Mouse (Mus musculus) heart, postnatal 25 days (tissue): Measurements from ENCODE around the gene Slc39a11. TPM values are rescaled to one million over a fixed set of nuclear protein-coding genes. Genes with fewer than 3 reads are reported as not detected.
"Not testable (repeated sequence)": the region's sequence is repeated elsewhere in the genome, so short reads cannot be mapped to it uniquely, and the experiment has no call there.

Source experiments
- DNase-seq: peaks from one replicate; pipeline ENCODE4 v3.0.0; 2022; ENCODE audit warnings: low spot score
- intact Hi-C: fragments of 180-260 bp; cut with DNase I; formaldehyde crosslinking; loops from one replicate; pipeline ENCODE4 v1.15.1; 2025
- total RNA-seq, 2 experiments: library from RNA; stranded (reverse); gene quantifications; 2 replicates each; pipeline ENCODE4 v1.2.3; 2021

The Slc39a11 gene
- total RNA-seq, 2 experiments from 2014 or later = 2.7 to 3.8 TPM

DNA sequence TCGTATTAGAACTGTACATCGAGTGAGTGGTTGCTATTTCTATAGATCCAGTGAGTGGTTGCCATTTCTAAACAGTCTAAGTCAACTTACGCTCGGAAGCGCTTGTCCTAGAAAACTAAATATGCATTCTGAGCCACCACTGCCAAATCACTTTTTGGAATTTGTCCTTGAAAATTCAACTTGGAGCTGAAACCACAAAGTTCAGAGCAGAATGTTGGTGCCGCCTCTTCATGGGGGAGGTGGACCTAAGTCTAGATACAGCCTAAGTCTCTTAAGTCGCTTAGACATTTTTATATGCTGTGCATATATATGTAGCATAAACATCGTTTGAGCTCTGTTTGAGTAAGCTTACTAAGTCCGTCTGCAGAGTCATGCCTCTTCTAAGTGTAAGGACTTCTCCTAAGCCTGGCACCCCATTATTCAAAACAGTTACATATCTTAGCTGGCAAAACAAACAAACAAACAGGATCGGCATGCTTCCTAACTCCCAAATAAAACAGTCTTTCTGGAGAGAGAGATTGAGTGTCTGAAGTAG, 38.7 kb downstream of the Slc39a11 start:
- no peak for DNase-seq
- intact Hi-C loops = no loop called here

DNA sequence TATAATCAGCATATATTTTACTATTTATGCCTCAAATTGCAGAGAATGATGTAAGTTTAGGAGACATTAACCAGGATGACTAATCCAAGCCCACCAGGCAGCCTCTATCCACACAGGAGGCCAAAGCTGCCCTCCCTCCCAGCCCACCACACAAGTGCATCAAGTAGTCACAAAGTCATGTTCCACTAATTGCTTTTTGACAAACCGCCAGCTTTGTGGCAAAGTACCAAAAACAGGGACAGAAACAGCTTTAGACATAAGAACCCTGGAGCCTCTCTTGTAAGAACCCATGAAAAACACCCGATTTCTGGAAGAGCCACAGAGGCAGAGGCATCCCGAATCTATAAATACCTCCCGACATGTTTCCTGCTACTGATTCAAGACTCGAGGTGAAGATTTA, 39.6 kb downstream of the Slc39a11 start:
- intact Hi-C loops = no loop called here
- no peak for DNase-seq

DNA sequence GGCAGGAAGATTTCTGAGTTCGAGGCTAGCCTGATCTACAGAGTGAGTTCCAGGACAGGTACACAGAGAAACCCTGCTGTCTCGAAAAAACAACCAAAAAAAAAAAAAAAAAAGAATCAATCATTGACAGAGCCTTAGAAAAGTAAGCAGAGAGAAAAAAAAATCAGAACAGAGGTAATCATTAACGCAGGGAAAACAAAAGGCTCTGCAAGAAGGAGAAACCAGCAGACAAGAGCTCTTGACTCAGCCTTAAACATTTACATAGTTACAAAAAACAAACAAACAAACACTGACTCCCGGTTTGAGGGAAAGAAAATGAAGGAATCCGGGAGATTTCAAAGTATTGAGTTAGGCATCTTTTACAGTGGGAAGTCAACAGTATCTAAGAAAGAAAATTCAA, 40.3 kb downstream of the Slc39a11 start:
- no peak for DNase-seq
- intact Hi-C loops = no loop called here

DNA sequence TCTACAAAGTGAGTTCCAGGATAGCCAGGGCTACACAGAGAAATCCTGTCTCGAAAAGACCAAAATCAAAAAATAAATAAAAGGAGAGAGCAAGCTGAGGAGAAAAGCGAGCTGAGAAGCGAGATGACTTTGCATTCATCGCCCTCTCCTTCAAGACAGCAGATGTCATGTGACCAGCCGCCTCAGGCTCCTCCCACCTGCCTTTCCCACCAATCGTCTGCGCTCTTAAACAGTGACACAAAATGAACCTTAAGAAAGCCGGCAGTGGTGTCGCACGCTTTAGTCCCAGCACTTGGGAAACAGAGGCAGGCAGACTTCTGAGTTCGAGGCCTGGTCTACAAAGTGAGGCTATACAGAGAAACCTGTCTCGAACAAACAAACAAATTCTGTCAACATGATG, 42.3 kb downstream of the Slc39a11 start:
- intact Hi-C loops = no loop called here
- no peak for DNase-seq

DNA sequence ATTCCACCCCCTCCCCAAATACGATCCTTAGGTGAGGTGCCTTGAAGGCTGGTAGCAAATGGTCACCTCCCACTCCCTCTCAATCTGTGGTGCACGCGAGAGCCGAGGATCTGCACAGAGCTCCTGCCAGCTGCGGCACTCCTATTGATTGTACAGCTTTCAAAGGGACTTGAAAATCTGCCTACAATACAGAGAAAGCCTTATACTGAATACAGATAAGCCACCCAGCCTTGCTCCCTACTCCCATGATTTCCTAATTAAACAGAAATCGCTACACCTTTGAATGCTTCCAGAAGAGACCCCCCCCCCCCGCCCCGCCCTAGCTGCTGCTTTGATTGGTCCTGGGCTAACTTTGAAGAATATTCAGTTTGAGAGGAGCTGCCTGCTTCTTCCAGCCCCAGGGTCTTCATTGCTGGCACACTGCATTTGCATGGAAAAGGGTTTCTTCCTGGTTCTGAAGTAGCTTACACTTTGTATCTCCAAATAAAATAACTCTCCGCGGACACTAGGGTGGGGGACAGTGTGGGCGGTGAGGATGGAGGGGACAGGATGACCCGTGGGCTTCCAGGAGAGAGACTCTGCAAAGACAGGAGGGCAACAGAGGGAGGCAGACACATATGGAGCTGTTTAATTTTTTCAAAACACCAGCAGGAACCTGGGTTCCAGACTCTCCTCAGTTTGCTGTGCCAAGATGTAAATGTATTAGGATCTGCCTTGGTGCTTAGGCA, 48.1 kb downstream of the Slc39a11 start:
- DNase-seq = no peak
- intact Hi-C loops = no loop called here

GRCm38 (mm10) chr11:113600526-113601245, 49.2 kb downstream of the Slc39a11 start:
- DNase-seq = no peak
- intact Hi-C loops = no loop called here

- no peak for DNase-seq
- intact Hi-C loops = no loop called here
These were observed 52.2 kb downstream of the Slc39a11 start for GRCm38 (mm10) chr11:113597632-113598031.

DNA sequence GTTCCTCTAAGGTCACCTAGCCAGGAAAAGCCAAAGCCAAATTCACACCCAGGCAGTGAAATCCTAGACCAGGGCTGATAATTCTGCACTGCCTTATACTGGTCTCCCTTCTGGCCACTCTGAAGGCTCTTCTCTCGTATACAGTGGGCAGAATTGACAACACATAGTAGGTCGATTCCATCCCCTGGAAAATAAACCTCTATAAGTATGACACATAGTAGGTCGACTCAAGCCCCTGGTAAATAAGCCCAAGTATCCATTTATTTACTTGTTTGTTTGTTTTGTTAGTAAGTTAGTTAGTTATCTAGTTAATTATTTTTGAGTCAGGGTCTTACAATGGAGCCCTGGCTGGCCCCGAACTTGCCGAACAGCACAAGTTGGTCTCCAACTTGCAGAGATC, 54.7 kb downstream of the Slc39a11 start:
- intact Hi-C loops = no loop called here
- DNase-seq = no peak

- DNase-seq = no peak
- intact Hi-C loops = no loop called here
These were observed 60.9 kb downstream of the Slc39a11 start for GRCm38 (mm10) chr11:113588936-113589335.

- intact Hi-C loops = no loop called here
- DNase-seq = no peak
These were observed 63.5 kb downstream of the Slc39a11 start for GRCm38 (mm10) chr11:113586423-113586822.

DNA sequence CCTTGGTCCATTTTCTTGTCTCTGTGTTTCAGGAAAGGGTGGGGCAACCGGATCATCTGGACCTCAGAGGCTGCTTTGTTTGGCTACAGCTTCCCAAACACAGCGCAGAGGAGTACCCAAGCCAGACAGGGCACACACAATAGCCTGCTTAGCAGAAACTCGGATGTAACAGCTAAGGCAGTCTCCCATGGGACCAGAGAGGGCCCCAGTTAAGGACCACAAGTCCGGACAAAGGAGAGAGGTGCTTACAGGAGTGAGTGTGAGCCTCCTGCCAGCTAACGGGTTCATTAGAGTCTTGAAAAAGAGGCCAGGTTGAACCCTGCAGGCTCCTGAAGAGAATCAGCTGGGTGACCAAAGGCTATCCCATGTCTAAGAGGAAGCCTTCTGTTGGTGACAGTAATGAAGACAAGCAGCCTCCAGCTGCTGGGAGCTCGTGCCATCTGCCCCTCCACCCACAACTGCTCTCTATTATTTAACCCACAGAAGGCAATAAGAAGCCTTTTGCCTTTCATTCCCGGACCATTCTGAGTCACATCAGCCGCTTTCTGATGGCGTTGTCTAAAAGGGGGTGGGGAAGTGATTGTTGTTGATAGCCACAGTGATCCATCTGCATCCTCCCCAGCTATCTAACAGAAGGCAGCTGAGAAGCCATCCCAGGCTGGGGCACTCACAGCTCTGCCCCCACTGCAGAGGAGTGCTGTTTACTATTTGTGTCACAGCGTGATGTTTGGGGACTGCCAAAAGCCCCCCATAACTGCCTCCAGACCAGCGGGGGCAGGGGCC, 65.8 kb downstream of the Slc39a11 start:
- intact Hi-C loops = no loop called here
- DNase-seq = no peak

- intact Hi-C loops = no loop called here
- DNase-seq = no peak
These were observed 72.7 kb downstream of the Slc39a11 start for GRCm38 (mm10) chr11:113577221-113577620.

GRCm38 (mm10) chr11:113572641-113573040, 77.2 kb downstream of the Slc39a11 start:
- intact Hi-C loops = no loop called here
- no peak for DNase-seq

DNA sequence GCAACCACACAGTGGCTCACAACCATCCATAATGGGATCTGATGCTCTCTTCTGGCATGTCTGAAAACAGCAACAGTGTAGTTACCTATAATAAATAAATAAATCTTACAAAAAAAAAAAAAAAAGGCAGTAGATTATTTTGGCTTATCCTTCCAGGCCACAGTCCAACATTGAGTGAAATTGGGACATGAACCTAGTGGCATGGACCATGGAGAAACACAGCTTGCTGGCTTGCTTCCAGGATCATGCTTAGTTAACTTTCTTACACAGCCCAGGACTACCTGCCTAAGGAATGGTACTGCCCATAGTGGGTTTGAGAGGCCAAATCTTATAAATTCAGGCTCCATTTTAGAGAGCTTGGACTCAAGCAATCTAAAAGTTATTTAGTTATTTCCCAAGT, 78.3 kb downstream of the Slc39a11 start:
- DNase-seq = no peak
- intact Hi-C loops = no loop called here

- intact Hi-C loops = no loop called here
- DNase-seq = no peak
These were observed 80.9 kb downstream of the Slc39a11 start for GRCm38 (mm10) chr11:113568999-113569398.

GRCm38 (mm10) chr11:113567926-113568325, 82.0 kb downstream of the Slc39a11 start:
- intact Hi-C loops, DNase-seq: not testable (repeated sequence)

- DNase-seq = peak; percentile 47
- intact Hi-C loops = no loop called here
These were observed 84.6 kb downstream of the Slc39a11 start for GRCm38 (mm10) chr11:113565006-113565995.

DNA sequence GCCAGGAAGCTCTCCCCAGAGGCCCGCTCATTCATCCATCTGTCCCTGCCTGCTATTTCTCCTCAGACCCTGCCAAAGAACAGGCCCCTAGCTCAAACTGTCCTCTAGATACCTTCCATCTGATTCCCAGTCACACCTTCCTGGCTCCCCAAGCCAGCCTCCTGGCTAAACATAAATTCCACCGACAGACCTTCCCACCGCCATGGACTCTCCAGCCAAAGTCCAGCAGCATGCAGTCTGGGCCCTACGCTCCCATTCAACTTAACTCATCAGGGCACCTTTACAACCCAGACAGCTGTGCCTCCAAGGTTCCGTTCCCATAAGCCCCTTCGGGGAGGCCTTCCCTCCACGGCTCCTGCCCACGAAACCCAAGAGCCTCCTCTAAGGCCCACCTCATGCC, 87.6 kb downstream of the Slc39a11 start:
- intact Hi-C loops = no loop called here
- no peak for DNase-seq

- no peak for DNase-seq
- intact Hi-C loops = no loop called here
These were observed 89.7 kb downstream of the Slc39a11 start for GRCm38 (mm10) chr11:113560150-113560549.
